Mouse (Mus musculus) MEL (cell line): Measurements from ENCODE around the gene Acacb. TPM values are rescaled to one million over a fixed set of nuclear protein-coding genes. Genes with fewer than 3 reads are reported as not detected.

Experiments used
- DNase-seq: peaks from one replicate; pipeline ENCODE4 v3.0.0; 2011; ENCODE audit warnings: low read depth, low spot score
- H3K27ac ChIP-seq: 2 replicates; pipeline ENCODE4 v1.5.1; 2012; ENCODE audit warnings: low read depth, mild to moderate bottlenecking, control low read depth, low read length, moderate library complexity; ENCODE audit not compliant: control insufficient read depth
- H3K27me3 ChIP-seq, 2 experiments: fragments of 150-350 bp in 1 of 2; sonication (generic) in 1 of 2; 2 replicates each; pipeline ENCODE4 v1.6.1; 2012; ENCODE audit warnings: low read length in 2 of 2, mild to moderate bottlenecking in 2 of 2, improper control_type of control experiment in 1 of 2, moderate library complexity in 1 of 2; ENCODE audit not compliant: insufficient read depth in 2 of 2, control insufficient read depth in 1 of 2
- H3K36me3 ChIP-seq, 2 experiments: 2 replicates each; pipeline ENCODE4 v1.6.1; 2012 to 2014; ENCODE audit warnings: low read length in 2 of 2, improper control_type of control experiment in 1 of 2, inconsistent platforms in 1 of 2, mild to moderate bottlenecking in 1 of 2; ENCODE audit not compliant: insufficient read depth in 2 of 2, control insufficient read depth in 1 of 2
- H3K4me1 ChIP-seq, 2 experiments: fragments of 150-350 bp in 1 of 2; sonication (generic) in 1 of 2; 2 replicates each; pipeline ENCODE4 v1.6.1; 2012; ENCODE audit warnings: low read length in 2 of 2, improper control_type of control experiment in 1 of 2, mild to moderate bottlenecking in 1 of 2; ENCODE audit not compliant: insufficient read depth in 2 of 2, control insufficient read depth in 1 of 2
- H3K4me3 ChIP-seq, 2 experiments: fragments of 150-350 bp in 1 of 2; sonication (generic) in 1 of 2; 2 replicates each; pipeline ENCODE4 v1.5.1; 2012; ENCODE audit warnings: low read depth in 2 of 2, low read length in 2 of 2, mild to moderate bottlenecking in 2 of 2, moderate library complexity in 2 of 2, control low read depth in 1 of 2, improper control_type of control experiment in 1 of 2; ENCODE audit not compliant: control insufficient read depth in 1 of 2, insufficient read depth in 1 of 2
- H3K79me2 ChIP-seq: 2 replicates; pipeline ENCODE4 v1.6.1; 2012; ENCODE audit warnings: mild to moderate bottlenecking, low read length, moderate library complexity; ENCODE audit not compliant: control insufficient read depth, poor library complexity, insufficient read depth
- H3K9ac ChIP-seq: 2 replicates; pipeline ENCODE4 v1.6.1; 2012; ENCODE audit warnings: low read depth, mild to moderate bottlenecking, control low read depth, low read length, moderate library complexity; ENCODE audit not compliant: control insufficient read depth, poor library complexity, severe bottlenecking
- H3K9me3 ChIP-seq: fragments of 150-350 bp; sonication (generic); replicated peaks from 2 replicates; pipeline ENCODE4 v1.6.1; 2012; ENCODE audit warnings: mild to moderate bottlenecking, low read length, improper control_type of control experiment, moderate library complexity; ENCODE audit not compliant: insufficient read depth
- CHD1 ChIP-seq: IDR thresholded peaks from 2 replicates; pipeline ENCODE4 v1.6.1; 2012; ENCODE audit warnings: low read depth, mild to moderate bottlenecking, inconsistent platforms, low read length, improper control_type of control experiment
- CHD2 ChIP-seq: IDR thresholded peaks from 2 replicates; pipeline ENCODE4 v1.6.1; 2011; ENCODE audit warnings: low read length, improper control_type of control experiment
- ETS1 ChIP-seq: IDR thresholded peaks from 2 replicates; pipeline ENCODE4 v1.6.1; 2012; ENCODE audit warnings: low read depth, mild to moderate bottlenecking, inconsistent platforms, low read length, improper control_type of control experiment, moderate library complexity
- GABPA ChIP-seq: IDR thresholded peaks from 2 replicates; pipeline ENCODE4 v1.6.1; 2012; ENCODE audit warnings: low read depth, mild to moderate bottlenecking, inconsistent platforms, low read length, improper control_type of control experiment, moderate library complexity
- MAFK ChIP-seq: IDR thresholded peaks from 2 replicates; pipeline ENCODE4 v1.6.1; 2011; ENCODE audit warnings: low read depth, mild to moderate bottlenecking, low read length, improper control_type of control experiment, borderline replicate concordance
- MAX ChIP-seq: IDR thresholded peaks from 2 replicates; pipeline ENCODE4 v1.6.1; 2011; ENCODE audit warnings: low read length, improper control_type of control experiment
- MEF2A ChIP-seq: IDR thresholded peaks from 2 replicates; pipeline ENCODE4 v1.6.1; 2014; ENCODE audit warnings: low read depth, mild to moderate bottlenecking, inconsistent platforms, low read length, improper control_type of control experiment; ENCODE audit not compliant: poor library complexity, insufficient replicate concordance, severe bottlenecking; ENCODE audit errors: extremely low read depth
- MYB ChIP-seq: IDR thresholded peaks from 2 replicates; pipeline ENCODE4 v1.6.1; 2011; ENCODE audit warnings: mild to moderate bottlenecking, low read depth, low read length, improper control_type of control experiment
- NRF1 ChIP-seq: IDR thresholded peaks from 2 replicates; pipeline ENCODE4 v1.6.1; 2014; ENCODE audit warnings: low read depth, mild to moderate bottlenecking, inconsistent platforms, low read length, improper control_type of control experiment, moderate library complexity; ENCODE audit not compliant: poor library complexity, insufficient read depth, severe bottlenecking
- POLR2A ChIP-seq, 2 experiments: IDR thresholded peaks; 2 replicates each; pipeline ENCODE4 v1.6.1; 2011 to 2012; ENCODE audit warnings: low read length in 2 of 2, mild to moderate bottlenecking in 2 of 2, control low read depth in 1 of 2, improper control_type of control experiment in 1 of 2, low read depth in 1 of 2, moderate library complexity in 1 of 2; ENCODE audit not compliant: control insufficient read depth in 1 of 2, insufficient read depth in 1 of 2, poor library complexity in 1 of 2
- POLR2AphosphoS2 ChIP-seq: IDR thresholded peaks from 2 replicates; pipeline ENCODE4 v1.6.1; 2011; ENCODE audit warnings: low read length, improper control_type of control experiment
- POLR2AphosphoS5 ChIP-seq: IDR thresholded peaks from 2 replicates; pipeline ENCODE4 v1.6.1; 2012; ENCODE audit warnings: low read depth, borderline replicate concordance, mild to moderate bottlenecking, inconsistent platforms, low read length, moderate library complexity, mixed read lengths
- RCOR1 ChIP-seq: IDR thresholded peaks from 2 replicates; pipeline ENCODE4 v1.6.1; 2012; ENCODE audit warnings: low read depth, mild to moderate bottlenecking, inconsistent platforms, low read length, improper control_type of control experiment
- TAL1 ChIP-seq: IDR thresholded peaks from 2 replicates; pipeline ENCODE4 v1.6.1; 2012; ENCODE audit warnings: mild to moderate bottlenecking, inconsistent platforms, low read length, moderate library complexity, mixed read lengths
- TBP ChIP-seq: IDR thresholded peaks from 2 replicates; pipeline ENCODE4 v1.8.0; 2011; ENCODE audit warnings: low read depth, low read length, improper control_type of control experiment
- UBTF ChIP-seq: IDR thresholded peaks from 2 replicates; pipeline ENCODE4 v1.6.1; 2012; ENCODE audit warnings: low read depth, mild to moderate bottlenecking, inconsistent platforms, low read length, improper control_type of control experiment, moderate library complexity, borderline replicate concordance; ENCODE audit not compliant: insufficient read depth
- USF2 ChIP-seq, 2 experiments: IDR thresholded peaks; 2 replicates each; pipeline ENCODE4 v1.6.1; 2011 to 2012; ENCODE audit warnings: improper control_type of control experiment in 2 of 2, low read length in 2 of 2, borderline replicate concordance in 1 of 2, inconsistent platforms in 1 of 2, low read depth in 1 of 2, mild to moderate bottlenecking in 1 of 2; ENCODE audit not compliant: insufficient read depth in 1 of 2
- ZKSCAN1 ChIP-seq: IDR thresholded peaks from 2 replicates; pipeline ENCODE4 v1.6.1; 2012; ENCODE audit warnings: low read depth, mild to moderate bottlenecking, inconsistent platforms, low read length, improper control_type of control experiment, moderate library complexity
- ZMIZ1 ChIP-seq: IDR thresholded peaks from 2 replicates; pipeline ENCODE4 v1.6.1; 2012; ENCODE audit warnings: low read depth, mild to moderate bottlenecking, inconsistent platforms, low read length, improper control_type of control experiment, moderate library complexity
- polyA plus RNA-seq, 2 experiments: library from polyadenylated mRNA; stranded (reverse) in 1 of 2; unstranded in 1 of 2; fragments of >175 nt in 1 of 2; fragments of >200 nt in 1 of 2; gene quantifications; 2 replicates each; pipeline versions ENCODE4 v1.2.1 to v1.2.4; 2012; ENCODE audit warnings: low replicate concordance in 2 of 2, low read depth in 1 of 2; ENCODE audit not compliant: insufficient read length in 2 of 2, insufficient read depth in 1 of 2, missing spikeins in 1 of 2
- total RNA-seq: library from RNA; depleted of rRNA; stranded (reverse); fragments of 300-350 nt; gene quantifications from 2 replicates; pipeline ENCODE4 v1.2.3, GENCODE M21; 2012

The Acacb gene
- total and polyA plus RNA-seq, 3 experiments, result 2.0 to 5.3 TPM; not detected in 1

GRCm38 (mm10) chr5:114099709-114100389, 46.5 kb upstream of the Acacb start (continued):
- TF ChIP-seq MEF2A (no peak), CHD2 (no peak), POLR2AphosphoS5 (no peak), MAX (no peak), ZMIZ1 (no peak), MAFK (no peak), MYB (no peak), NRF1 (no peak), ETS1 (no peak), CHD1 (no peak), RCOR1 (0 out of 2 replicates have a peak, but pooled peaks have one; percentile 6), USF2 (IDR thresholded peaks at IDR 0.05; ENCODE audit: borderline replicate concordance in 1 of 2, insufficient read depth in 1 of 2, low read depth in 1 of 2, low read length in 2 of 2) (no peak), UBTF (peak; percentile 86; the same call in 1 of the 2 replicates), ZKSCAN1 (no peak), TAL1 (no peak), GABPA (no peak), TBP (peak; percentile 80)

DNA sequence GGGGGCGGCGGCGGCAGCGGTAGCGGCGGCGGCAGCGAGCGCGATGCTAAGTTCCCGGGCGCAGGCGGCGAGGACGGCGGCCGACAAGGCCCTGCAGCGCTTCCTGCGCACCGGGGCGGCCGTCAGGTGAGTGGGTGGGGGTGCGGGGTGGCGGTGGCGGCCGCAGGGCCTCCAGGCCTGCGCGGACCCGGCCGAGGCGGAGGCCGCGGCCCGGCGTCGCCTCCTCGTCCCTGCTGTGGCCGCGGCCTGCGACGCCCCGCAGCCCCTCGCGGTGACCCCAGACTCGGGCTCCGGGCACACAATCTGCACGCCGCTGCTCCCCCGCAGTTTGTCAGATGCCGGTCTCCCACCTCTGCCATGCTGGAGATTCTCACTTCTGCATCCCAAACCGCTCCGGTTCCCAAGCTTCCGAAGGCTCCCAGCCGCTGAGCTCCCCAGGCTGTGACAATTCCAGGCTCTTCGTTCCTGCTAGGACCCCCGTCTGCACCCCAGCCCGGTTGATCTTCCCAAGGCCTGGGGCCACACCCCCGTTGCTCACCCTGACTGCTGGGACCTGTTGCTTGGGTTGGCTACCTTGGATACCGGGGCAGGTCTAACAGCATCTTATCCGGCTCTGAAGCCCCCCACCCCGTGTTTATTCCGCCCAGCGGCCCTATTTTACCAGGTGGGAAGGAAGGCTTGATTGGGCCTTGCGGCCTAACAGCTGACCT, 45.8 kb upstream of the Acacb start:
- Histone ChIP-seq H3K9ac (peak overlapping the region; percentile 92), H3K9me3 (no peaks in the 10 kb centered on the region), H3K36me3 (peaks cover 0 to 4% of the 10 kb centered on the region in 2 experiments; a peak in 2 of 4 replicates), H3K4me1 (peaks cover 0 to 7% of the 10 kb centered on the region in 2 experiments; a peak in 1 of 4 replicates), H3K4me3 (peak overlapping the region; percentile 80 to 98), H3K79me2 (peaks cover 9% of the 10 kb centered on the region), H3K27me3 (no peaks in the 10 kb centered on the region), H3K27ac (no peak overlapping the region)
- DNase-seq, result peak; percentile 21
- TF ChIP-seq POLR2AphosphoS2, result no peak
- peak in 1 of 2 experiments; percentile 17; a peak in 1 of 4 replicates for TF ChIP-seq POLR2A (IDR thresholded peaks at IDR 0.05; ENCODE audit: control insufficient read depth in 1 of 2, insufficient read depth in 1 of 2, low read depth in 1 of 2, low read length in 2 of 2, poor library complexity in 1 of 2)
